Comparison of ENCODE assay signal across 13 mouse cellular contexts in genomic region chr14:120971313-120971712, GRCm38 (mm10).
A peak's percentile ranks its signal among the peaks of the same experiment; 100 is the strongest.
DNase-seq lines count a peak whose midpoint lies in the region; ATAC-seq and TF ChIP-seq lines count a peak whose summit lies in the region.
"Had no signal": no experiment of that assay in that cellular context is flagged by ENCODE, and none has a peak within 500 bp of the region (broad histone marks: within the 10 kb centered on the region; RNA-seq: fewer than 3 reads in every experiment).

No protein-coding gene starts in this region.

- no peaks in the 10 kb centered on the region for H3K9me3 ChIP-seq in ES-E14 (ENCODE audit: control insufficient read depth, insufficient read depth, low read depth, low read length)
- H3K9me3 ChIP-seq: hindbrain, embryonic 10.5 days; liver, embryonic 15.5 days had no signal

- intact Hi-C loops in left cerebral cortex, adult 2 months (cut with DNase I) = no loop called here

- no peak overlapping the region for H3K9ac ChIP-seq in ES-E14 (ENCODE audit: insufficient read depth, low read depth, low read length, poor library complexity, severe bottlenecking)
- H3K9ac ChIP-seq: liver, embryonic 15.5 days had no signal

- H3K36me3 ChIP-seq in ES-E14 (ENCODE audit: control insufficient read depth, insufficient read depth, low read length, poor library complexity, severe bottlenecking) = no peaks in the 10 kb centered on the region
- H3K36me3 ChIP-seq: hindbrain, embryonic 10.5 days; liver, embryonic 15.5 days had no signal

- H3K4me3 ChIP-seq in left cerebral cortex, adult 2 months = no peak overlapping the region
- H3K4me3 ChIP-seq in ES-E14 (ENCODE audit: insufficient read depth in 1 of 2, low read depth in 1 of 2, low read length in 2 of 2, poor library complexity in 1 of 2, severe bottlenecking in 1 of 2) = no peak overlapping the region
- H3K4me3 ChIP-seq: hindbrain, embryonic 10.5 days; liver, embryonic 15.5 days; megakaryocyte, embryonic 14.5 days had no signal

- peak; percentile 8 for DNase-seq in CD4-positive, CD25-positive, alpha-beta regulatory T cell, adult 2 months (ENCODE audit: low read depth, low spot score)
- DNase-seq in left cerebral cortex, adult 2 months (ENCODE audit: extremely low spot score in 1 of 2, low spot score in 2 of 2) = no peak
- no peak for DNase-seq in left cerebral cortex, adult 9 months (ENCODE audit: low spot score in 2 of 2)
- no peak for DNase-seq in ES-E14 (ENCODE audit: low read depth, low spot score)
- no peak for DNase-seq in layer of hippocampus, adult 11-12 months (ENCODE audit: low spot score)
- no peak for DNase-seq in adrenal gland, adult 2 months
- DNase-seq: kidney, postnatal 14 days; thymus, adult 18-20 months had no signal

- no peaks in the 10 kb centered on the region for H3K4me1 ChIP-seq in ES-E14 (ENCODE audit: control insufficient read depth in 2 of 2, insufficient read depth in 2 of 2, low read length in 2 of 2, poor library complexity in 1 of 2)
- H3K4me1 ChIP-seq: hindbrain, embryonic 10.5 days; liver, embryonic 15.5 days; megakaryocyte, embryonic 14.5 days had no signal

- peak; percentile 27 for TF ChIP-seq CTCF in left cerebral cortex, adult 2 months (IDR thresholded peaks at IDR 0.05)

- H3K27ac ChIP-seq in left cerebral cortex, adult 2 months = no peak overlapping the region
- H3K27ac ChIP-seq in ES-E14 (ENCODE audit: insufficient read depth, low read depth, low read length, poor library complexity, severe bottlenecking) = no peak overlapping the region
- H3K27ac ChIP-seq: hindbrain, embryonic 10.5 days; liver, embryonic 15.5 days had no signal

- no peak for ATAC-seq in CD4-positive, CD25-positive, alpha-beta regulatory T cell, adult 4 months
- ATAC-seq in megakaryocyte progenitor cell, adult 5-6 weeks (replicated peaks; ENCODE audit: poor library complexity) = peak; percentile 50

- in situ Hi-C loops in ES-E14 (cut with MboI; ENCODE audit: low sequenced_read_pairs in 2 of 2, unreplicated experiment in 2 of 2) = loop anchor here in 1 of 2 experiments (25.0 kb wide), 1 partner anchor 466 kb away; no protein-coding TSS in a partner anchor

TF ChIP-seq in ES-E14, 5 proteins besides CTCF, POLR2A, EP300 and RAD21:
- peak; percentile 77 for TF ChIP-seq ZNF384 (IDR thresholded peaks at IDR 0.05; ENCODE audit: low read depth, low read length)
- no peak for TF ChIP-seq MAFK (IDR thresholded peaks at IDR 0.05; ENCODE audit: insufficient read depth, low read depth, low read length)
- TF ChIP-seq ZC3H11A (IDR thresholded peaks at IDR 0.05; ENCODE audit: borderline replicate concordance, low read depth, low read length) = no peak
- TF ChIP-seq CHD2 (IDR thresholded peaks at IDR 0.05; ENCODE audit: low read depth, low read length) = no peak
